15 mouse cellular contexts compared by ENCODE assay signal in genomic region chr14:34309266-34309665, GRCm38 (mm10). TPM values are rescaled to one million over a fixed set of nuclear protein-coding genes. Genes with fewer than 3 reads are reported as not detected.
DNase-seq lines count a peak whose midpoint lies in the region; ATAC-seq lines count a peak whose summit lies in the region.
"Had no signal": no experiment of that assay in that cellular context is flagged by ENCODE, and none has a peak within 500 bp of the region (broad histone marks: within the 10 kb centered on the region; RNA-seq: fewer than 3 reads in every experiment).

No protein-coding gene starts in this region.

- intact Hi-C loops in heart, postnatal 36 days (cut with DNase I) = no loop called here

- peak overlapping the region; percentile 96; the same call in 1 of the 2 replicates for H3K27ac ChIP-seq in heart, embryonic 15.5 days
- H3K27ac ChIP-seq in stomach, embryonic 16.5 days (ENCODE audit: low read length) = no peak overlapping the region

- no peaks in the 10 kb centered on the region for H3K9me3 ChIP-seq in heart, embryonic 15.5 days (replicated peaks)
- H3K9me3 ChIP-seq in megakaryocyte, embryonic 14.5 days = no peaks in the 10 kb centered on the region
- no peaks in the 10 kb centered on the region for H3K9me3 ChIP-seq in stomach, embryonic 16.5 days (replicated peaks; ENCODE audit: control insufficient read depth, low read length)
- H3K9me3 ChIP-seq: limb, embryonic 15.5 days; midbrain, embryonic 12.5 days had no signal

- DNase-seq in cerebellum, adult 11 months = peak; percentile 16
- DNase-seq in cerebellum, postnatal 14 days = no peak
- DNase-seq in heart, postnatal 36 days = no peak
- DNase-seq in urinary bladder, adult 18-20 months (ENCODE audit: low spot score in 2 of 2) = no peak
- DNase-seq: heart, adult 11 months; right cerebral cortex, postnatal 25 days had no signal

- H3K4me2 ChIP-seq in heart, embryonic 15.5 days = no peak overlapping the region
- H3K4me2 ChIP-seq in stomach, embryonic 16.5 days (ENCODE audit: low read depth, low read length) = 0 out of 2 replicates have a peak overlapping the region, but pooled peaks have one; percentile 56

- no peaks in the 10 kb centered on the region for H3K27me3 ChIP-seq in heart, embryonic 15.5 days
- no peaks in the 10 kb centered on the region for H3K27me3 ChIP-seq in megakaryocyte, embryonic 14.5 days (replicated peaks)
- H3K27me3 ChIP-seq in stomach, embryonic 16.5 days (ENCODE audit: control insufficient read depth, insufficient read depth, low read length) = no peaks in the 10 kb centered on the region
- H3K27me3 ChIP-seq: limb, embryonic 15.5 days; midbrain, embryonic 12.5 days had no signal

- no peak overlapping the region for H3K4me3 ChIP-seq in heart, embryonic 15.5 days
- peak overlapping the region; percentile 97 for H3K4me3 ChIP-seq in megakaryocyte, embryonic 14.5 days (replicated peaks)
- H3K4me3 ChIP-seq in stomach, embryonic 16.5 days (replicated peaks; ENCODE audit: low read length) = no peak overlapping the region

- H3K36me3 ChIP-seq in heart, embryonic 15.5 days = no peaks in the 10 kb centered on the region
- H3K36me3 ChIP-seq in megakaryocyte, embryonic 14.5 days (replicated peaks; ENCODE audit: low read length) = peaks cover 16% of the 10 kb centered on the region
- H3K36me3 ChIP-seq in stomach, embryonic 16.5 days (ENCODE audit: control insufficient read depth, insufficient read depth, low read length) = no peaks in the 10 kb centered on the region
- H3K36me3 ChIP-seq: limb, embryonic 15.5 days; midbrain, embryonic 12.5 days had no signal

- peaks cover 19% of the 10 kb centered on the region for H3K4me1 ChIP-seq in heart, embryonic 15.5 days (replicated peaks)
- H3K4me1 ChIP-seq in megakaryocyte, embryonic 14.5 days = peaks cover 34% of the 10 kb centered on the region
- H3K4me1 ChIP-seq in stomach, embryonic 16.5 days (ENCODE audit: control insufficient read depth, insufficient read depth, low read length) = peaks cover 13% of the 10 kb centered on the region

- WGBS in heart, embryonic 15.5 days = 90% methylated on average over 4 of the region's 4 CpGs
- WGBS in stomach, embryonic 16.5 days = 75% methylated on average over 4 of the region's 4 CpGs

- no peak overlapping the region for H3K9ac ChIP-seq in heart, embryonic 15.5 days
- no peak overlapping the region for H3K9ac ChIP-seq in stomach, embryonic 16.5 days (ENCODE audit: low read length)

- no peak for ATAC-seq in heart, embryonic 15.5 days (replicated peaks; ENCODE audit: insufficient number of reproducible peaks, insufficient read depth, low FRiP score, low read depth)
- no peak for ATAC-seq in megakaryocyte, adult 5-6 weeks (ENCODE audit: poor library complexity, severe bottlenecking)
- ATAC-seq in stomach, embryonic 16.5 days (ENCODE audit: insufficient read depth, low FRiP score) = no peak
- ATAC-seq: inflammation-experienced regulatory T-cells, adult 6 months had no signal

RNA-seq across cellular contexts. Expression of gene Shld2, which starts 1.0 kb away (rescaled TPM):
- polyA plus RNA-seq in heart, embryonic 15.5 days (2015; fragmentation: Nextera tagmentation; extraction: Ambion mirVana) = 8.0 and 8.6 TPM in 2 replicates
- total RNA-seq in heart, postnatal 36 days (2021) = 1 to 10 TPM; 6.7 to 8.6 TPM
- 2.9 TPM in 1 of 2 replicates, not detected in the other for polyA plus RNA-seq in megakaryocyte, embryonic 14.5 days (2012; ENCODE audit: insufficient read depth, low replicate concordance)
- total RNA-seq in megakaryocyte, adult 5-6 weeks (2015) = 11.5 and 13.4 TPM in 2 replicates
- total RNA-seq in megakaryocyte, adult 5-6 weeks (2017) = 12.9 and 14.6 TPM in 2 replicates
- 5.6 and 6.1 TPM in 2 replicates for polyA plus RNA-seq in stomach, embryonic 16.5 days (2015; fragmentation: Nextera tagmentation; extraction: Ambion mirVana)

RNA-seq across cellular contexts. Expression of gene Glud1, which starts 1.3 kb away (rescaled TPM):
- polyA plus RNA-seq in heart, embryonic 15.5 days (2015; fragmentation: Nextera tagmentation; extraction: Ambion mirVana) = 55.9 and 60.3 TPM in 2 replicates
- 100 to 1,000 TPM; 140 to 154 TPM for total RNA-seq in heart, postnatal 36 days (2021)
- 26.7 and 46.8 TPM in 2 replicates for polyA plus RNA-seq in megakaryocyte, embryonic 14.5 days (2012; ENCODE audit: insufficient read depth, low replicate concordance)
- total RNA-seq in megakaryocyte, adult 5-6 weeks (2015) = 362 and 395 TPM in 2 replicates
- 294 and 308 TPM in 2 replicates for total RNA-seq in megakaryocyte, adult 5-6 weeks (2017)
- polyA plus RNA-seq in stomach, embryonic 16.5 days (2015; fragmentation: Nextera tagmentation; extraction: Ambion mirVana) = 62.5 and 64.0 TPM in 2 replicates

RNA-seq across cellular contexts. Expression of gene Fam25c, which starts 46.0 kb away (rescaled TPM):
- not detected in 2 replicates for polyA plus RNA-seq in heart, embryonic 15.5 days (2015; fragmentation: Nextera tagmentation; extraction: Ambion mirVana)
- total RNA-seq in heart, postnatal 36 days (2021) = not detected
- polyA plus RNA-seq in megakaryocyte, embryonic 14.5 days (2012; ENCODE audit: insufficient read depth, low replicate concordance) = not detected in 2 replicates
- not detected in 2 replicates for total RNA-seq in megakaryocyte, adult 5-6 weeks (2015)
- total RNA-seq in megakaryocyte, adult 5-6 weeks (2017) = not detected in 2 replicates
- polyA plus RNA-seq in stomach, embryonic 16.5 days (2015; fragmentation: Nextera tagmentation; extraction: Ambion mirVana) = 23.6 and 47.2 TPM in 2 replicates
- total RNA-seq: layer of hippocampus, postnatal 10 days had no signal
- polyA plus RNA-seq: inflammation-experienced regulatory T-cells, adult 6 months; midbrain, embryonic 12.5 days; neural tube, embryonic 14.5 days had no signal

Comparison
In these comparisons a context has a peak if more than half of its experiments do, and no peak if none do; other contexts are left out.
1. RNA of gene Fam25c, which starts 46.0 kb away (polyA plus RNA-seq): 23.6 to 47.2 TPM in stomach, embryonic 16.5 days; not detected in heart, embryonic 15.5 days and not detected in megakaryocyte, embryonic 14.5 days; every median in the first group is over 10 times any median in the second.